Mouse (Mus musculus): ENCODE results near the gene Ikzf4.
A peak's percentile ranks its signal among the peaks of the same experiment; 100 is the strongest.
"Not testable (repeated sequence)": the region's sequence is repeated elsewhere in the genome, so short reads cannot be mapped to it uniquely, and the experiment has no call there.

The Ikzf4 gene

DNA sequence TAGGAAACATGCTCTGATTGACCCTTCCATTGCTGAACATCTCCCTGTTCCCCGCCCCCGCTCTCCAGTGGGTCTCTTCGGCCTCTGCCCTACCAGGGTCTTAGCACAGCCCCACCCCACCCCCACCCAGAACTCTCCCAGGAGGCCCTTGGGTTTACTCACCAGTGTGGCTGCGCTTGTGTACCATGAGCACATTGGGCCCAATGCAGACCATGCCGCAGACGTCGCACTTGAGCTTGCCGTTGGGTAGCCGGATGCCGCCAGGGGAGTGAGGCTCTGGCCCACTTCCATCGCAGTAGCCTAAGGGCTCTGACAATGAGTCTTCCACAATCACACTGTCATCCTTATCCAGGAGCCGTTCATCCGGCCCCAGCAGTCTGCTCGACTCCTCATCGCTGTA is 4.9 kb downstream of the Ikzf4 start:
- DNase-seq (ENCODE audit: low spot score in 2 of 2) = no peak

DNA sequence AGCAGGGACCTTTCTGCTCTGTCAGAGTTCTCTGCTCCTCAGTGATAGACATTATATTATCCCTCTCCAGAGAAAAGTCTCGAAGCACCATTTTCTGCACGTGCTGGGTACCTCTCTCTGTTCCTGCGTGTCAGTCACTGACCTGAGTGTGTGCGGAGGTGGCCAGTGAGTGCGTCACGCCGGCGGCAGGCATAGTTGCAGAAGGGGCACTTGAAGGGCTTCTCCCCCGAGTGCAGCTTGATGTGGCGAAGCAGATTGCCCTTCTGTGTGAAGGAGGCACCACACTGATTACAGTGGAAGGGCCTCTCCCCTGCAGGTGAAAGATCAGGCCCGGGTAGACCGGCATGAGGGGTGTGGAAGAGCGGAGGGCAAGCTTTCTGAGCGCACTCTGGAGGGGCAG is 5.8 kb downstream of the Ikzf4 start:
- no peak for DNase-seq (ENCODE audit: low spot score in 2 of 2)

DNA sequence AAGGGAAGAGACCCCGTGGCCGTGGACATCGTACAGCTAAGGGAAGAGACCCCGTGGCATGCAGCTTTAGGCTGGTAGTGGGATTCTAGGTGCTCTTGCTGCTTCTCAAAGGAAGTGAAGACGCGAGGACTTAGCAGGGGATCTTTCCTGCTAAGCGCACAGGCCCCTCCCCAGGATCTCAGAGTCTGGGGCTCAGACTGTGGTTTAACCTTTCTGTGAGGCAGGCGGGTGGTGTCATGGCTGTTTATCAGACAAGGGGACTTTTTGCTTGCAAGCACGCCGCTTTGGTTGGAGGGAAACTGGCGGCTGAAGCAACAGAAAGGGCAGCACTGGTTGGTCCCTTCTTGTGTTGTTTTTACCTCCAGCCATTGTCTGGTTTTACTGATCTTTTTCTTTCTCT is 8.8 kb downstream of the Ikzf4 start:
- DNase-seq (ENCODE audit: low spot score in 2 of 2) = no peak

DNA sequence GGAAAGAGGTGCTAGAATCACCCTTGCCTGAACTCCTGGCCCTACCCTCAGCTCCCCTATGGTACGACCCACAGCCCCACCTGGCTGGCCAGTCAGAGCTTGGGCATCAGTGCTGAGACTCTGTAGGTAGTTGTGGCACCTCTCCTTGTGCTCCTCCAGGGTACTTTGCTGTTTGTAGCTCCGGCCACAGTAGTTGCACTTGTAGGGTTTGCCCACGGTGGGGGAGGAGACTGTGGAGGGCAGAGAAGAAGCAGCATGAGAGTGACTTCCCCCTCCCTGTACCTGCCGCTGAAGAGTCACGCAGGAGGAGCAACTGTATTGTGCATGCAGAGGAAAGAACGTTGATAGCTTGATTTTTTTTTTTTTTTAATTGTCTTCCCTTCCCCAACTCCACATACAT is 9.2 kb downstream of the Ikzf4 start:
- DNase-seq (ENCODE audit: low spot score in 2 of 2) = no peak

DNA sequence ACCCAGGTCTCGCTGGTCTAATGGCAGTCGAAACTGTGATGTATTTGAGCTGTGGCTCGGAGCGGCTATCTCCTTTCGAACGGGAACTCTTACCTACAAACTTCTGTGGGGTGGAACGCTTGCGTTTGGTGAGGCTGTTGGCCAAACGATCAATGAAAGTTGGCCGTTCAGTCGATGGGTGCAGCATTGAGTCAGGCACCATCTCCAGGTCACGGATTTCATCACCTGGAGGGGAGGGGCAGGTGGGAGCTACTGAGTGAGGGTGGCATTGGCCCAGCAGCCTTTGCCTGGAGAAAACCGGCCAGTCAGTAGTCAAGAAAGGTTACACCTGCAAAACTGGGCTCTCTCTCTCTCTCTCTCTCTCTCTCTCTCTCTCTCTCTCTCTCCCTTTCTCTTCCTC is 10.1 kb downstream of the Ikzf4 start:
- DNase-seq (ENCODE audit: low spot score in 2 of 2) = no peak

DNA sequence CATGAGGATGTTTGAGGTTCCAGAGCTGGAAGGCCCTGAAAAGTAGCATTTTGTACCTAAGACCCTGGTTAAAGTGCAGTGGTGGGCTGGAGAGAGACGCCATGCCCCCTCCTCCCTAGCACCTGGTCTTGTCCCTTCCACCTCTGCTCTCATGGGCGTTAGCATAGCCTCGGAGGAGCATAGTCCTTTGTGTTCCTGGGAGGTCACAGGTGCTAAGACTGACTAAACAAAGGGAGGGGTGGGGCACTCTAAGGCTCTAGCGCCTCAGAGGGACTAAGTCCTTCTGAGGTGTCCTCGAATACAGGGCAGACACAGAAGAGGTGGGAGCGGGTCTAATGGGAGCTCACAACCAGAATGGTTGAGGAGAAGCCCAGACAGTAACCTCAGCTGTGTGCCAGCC is 14.2 kb downstream of the Ikzf4 start:
- no peak for DNase-seq (ENCODE audit: low spot score in 2 of 2)

DNA sequence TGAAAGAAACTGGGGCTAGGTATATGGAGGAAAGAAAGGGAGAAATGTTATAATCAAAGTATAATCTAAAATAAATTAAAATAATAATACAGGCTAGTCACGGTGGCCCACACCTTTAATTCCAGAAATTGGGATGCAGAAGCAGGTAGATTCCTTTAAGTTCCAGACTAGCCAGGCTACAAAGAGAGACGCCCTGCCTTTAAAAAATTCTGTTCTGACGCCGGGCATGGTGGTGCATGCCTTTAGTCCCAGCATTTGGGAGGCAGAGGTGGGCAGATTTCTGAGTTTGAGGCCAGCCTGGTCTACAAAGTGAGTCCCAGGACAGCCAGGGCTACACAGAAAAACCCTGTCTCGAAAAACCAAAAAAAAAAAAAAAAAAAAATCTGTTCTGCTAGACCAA is 15.5 kb downstream of the Ikzf4 start:
- not testable (repeated sequence) for DNase-seq (ENCODE audit: low spot score in 2 of 2)

DNA sequence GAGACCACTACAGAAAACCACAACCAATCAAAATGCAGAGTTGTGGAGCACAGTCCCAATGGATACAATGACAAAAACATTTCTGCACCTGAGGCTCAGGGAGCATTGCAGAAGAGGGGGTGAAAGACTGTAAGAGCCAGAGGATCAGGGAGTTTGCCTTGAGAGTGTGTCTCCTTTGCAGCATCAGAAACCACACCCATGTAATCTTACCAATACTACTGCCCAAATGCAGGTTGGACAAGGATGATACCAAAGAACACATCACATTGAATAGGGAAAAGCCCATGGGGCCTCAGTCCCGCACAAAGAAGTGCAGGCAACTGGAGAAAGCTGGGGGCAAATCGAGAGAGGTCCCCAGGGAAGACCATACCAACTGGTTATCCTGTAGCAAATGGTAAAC is 16.0 kb downstream of the Ikzf4 start:
- no peak for DNase-seq (ENCODE audit: low spot score in 2 of 2)

DNA sequence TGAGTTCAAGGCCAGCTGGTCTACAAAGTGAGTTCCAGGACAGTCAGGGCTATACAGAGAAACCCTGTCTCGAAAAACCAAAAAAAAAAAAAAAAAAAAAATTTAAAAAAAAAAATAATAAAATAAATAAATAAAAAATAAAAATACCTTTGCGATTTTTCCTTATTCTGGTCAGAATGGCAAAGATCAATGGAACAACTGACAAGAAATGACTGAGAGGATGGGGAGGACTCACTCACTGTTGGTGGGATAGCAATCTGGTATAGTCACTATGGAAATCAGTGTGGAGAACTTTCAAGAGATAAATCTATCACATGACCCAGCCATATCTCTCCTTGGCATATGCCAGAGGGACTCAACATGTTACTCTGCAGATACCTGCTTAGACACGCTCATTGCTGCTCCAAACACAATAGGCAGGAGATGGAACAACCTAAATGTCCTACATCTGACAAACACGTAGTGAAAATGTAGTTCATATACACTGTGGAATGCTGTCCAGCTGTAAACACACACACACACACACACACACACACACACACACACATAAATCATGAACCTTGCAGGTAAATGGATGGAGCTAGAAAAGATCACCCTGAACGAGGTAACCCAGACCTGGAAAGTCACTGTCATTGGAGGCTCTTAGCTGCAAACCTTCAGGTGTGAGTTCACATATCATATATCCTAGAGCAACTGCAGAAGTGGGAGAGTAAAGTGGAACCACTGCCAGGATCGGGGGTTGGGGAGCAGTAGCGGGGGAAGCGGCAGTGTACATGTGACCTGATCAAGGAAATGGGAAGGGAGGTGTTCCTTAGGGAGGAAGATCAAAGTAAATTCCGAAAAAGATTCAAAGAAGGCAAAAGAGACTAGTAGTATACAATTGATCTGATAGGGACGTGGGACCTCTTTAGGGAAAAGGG is 18.1 kb downstream of the Ikzf4 start:
- no peak for DNase-seq (ENCODE audit: low spot score in 2 of 2)

DNA sequence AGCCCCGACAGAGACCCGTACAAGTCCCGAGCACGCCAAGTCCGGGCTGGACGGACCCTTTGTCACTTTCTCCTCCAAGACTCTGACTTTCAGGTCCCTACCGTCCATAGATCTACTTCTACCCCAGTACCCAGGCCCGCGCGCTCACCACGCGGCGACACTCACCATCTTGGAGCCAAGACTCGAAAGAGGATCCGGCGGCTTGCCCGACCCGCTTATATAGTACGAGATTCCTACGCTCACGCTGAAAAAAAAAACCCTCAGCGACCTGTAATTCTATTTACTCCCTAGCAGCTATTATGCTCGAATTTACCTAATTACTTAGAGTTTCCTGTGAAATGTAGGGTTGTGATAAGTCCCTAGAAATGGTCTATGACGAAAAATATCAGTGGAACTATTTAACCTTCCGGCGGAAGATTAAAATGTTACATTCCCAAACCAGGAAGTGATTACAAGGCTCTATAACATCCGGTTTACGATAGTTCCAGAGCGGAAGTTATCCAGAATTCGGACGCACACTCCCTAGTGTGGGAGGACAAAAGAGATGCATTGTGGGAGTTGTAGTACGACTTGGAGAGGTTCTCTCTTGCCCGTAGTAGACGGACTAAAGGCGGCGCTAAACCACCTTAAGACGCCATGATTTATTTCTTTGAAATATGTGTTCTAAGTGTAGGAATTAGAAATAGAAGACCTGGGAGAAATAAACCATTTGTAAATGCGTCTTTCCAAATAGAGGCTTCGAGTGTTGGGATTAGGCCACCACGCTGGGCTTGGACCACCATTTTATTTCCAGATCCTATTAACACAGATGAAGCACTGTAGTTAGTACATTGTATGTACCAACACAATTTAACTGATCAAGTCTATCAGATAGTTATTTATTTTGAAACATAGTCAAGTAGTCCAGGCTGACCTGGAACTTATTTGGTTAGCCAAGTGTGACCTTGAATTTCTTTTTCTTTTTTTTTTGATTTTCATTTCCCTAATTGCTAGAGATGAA is 19.2 kb downstream of the Ikzf4 start, which contains the start of gene Rps26:
Gene Rps26 (minus strand): TSS at position 437 of the 1,000 bp plus-strand sequence.
- peak; percentile 84 to 97 for DNase-seq (ENCODE audit: low spot score in 2 of 2)

DNA sequence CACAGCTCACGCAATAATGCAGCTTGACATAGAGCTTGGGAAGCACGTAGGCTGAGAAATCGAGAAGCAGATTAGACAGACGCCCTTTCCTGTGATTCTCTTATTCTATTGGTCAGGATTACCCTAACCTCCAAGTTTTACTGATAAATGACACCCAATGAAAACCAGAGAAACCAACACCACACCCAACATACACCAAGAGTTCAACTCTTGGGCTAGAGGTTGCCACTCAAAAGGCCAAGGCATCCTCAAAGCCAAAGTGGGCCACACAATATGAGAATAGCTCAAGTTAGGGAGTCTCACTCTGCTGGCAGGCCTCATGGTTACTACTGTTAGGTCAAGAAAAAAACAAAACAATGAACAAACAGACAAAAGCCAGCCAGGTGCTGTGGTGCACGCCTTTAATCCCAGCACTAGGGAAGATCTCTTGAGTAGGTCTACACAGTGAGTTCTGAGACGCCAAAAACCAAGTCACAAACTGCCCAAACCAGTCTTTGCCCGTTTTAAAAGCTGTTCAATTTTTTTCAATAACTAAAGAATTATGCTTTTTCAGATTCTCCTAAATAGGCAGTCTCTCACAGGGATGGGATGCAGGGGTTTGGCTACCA is 20.4 kb downstream of the Ikzf4 start:
- no peak for DNase-seq (ENCODE audit: low spot score in 2 of 2)

DNA sequence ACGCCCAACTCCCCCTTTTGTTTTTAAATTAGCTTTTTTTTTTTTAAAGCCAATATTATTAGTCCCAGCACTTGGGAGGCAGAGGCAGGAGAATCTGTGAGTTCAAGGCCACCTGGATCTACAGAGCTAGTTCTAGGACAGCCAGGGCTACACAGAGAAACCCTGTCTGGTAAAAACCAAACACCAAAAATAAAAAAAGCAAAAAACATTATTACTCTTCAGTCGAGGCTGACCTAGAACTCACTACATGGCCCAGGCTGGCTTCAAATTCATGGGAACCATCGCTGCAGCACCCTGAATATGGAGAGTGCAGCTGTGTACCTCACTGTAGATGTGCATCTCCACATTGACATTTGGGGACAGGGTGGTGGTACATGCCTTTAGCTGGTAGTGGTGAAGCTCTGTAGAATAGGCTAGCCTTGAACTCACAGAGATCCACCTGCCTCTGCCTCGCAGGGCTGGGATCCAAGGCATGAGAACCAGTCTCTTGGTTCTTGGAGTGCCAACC is 22.6 kb downstream of the Ikzf4 start:
- not testable (repeated sequence) for DNase-seq (ENCODE audit: low spot score in 2 of 2)

DNA sequence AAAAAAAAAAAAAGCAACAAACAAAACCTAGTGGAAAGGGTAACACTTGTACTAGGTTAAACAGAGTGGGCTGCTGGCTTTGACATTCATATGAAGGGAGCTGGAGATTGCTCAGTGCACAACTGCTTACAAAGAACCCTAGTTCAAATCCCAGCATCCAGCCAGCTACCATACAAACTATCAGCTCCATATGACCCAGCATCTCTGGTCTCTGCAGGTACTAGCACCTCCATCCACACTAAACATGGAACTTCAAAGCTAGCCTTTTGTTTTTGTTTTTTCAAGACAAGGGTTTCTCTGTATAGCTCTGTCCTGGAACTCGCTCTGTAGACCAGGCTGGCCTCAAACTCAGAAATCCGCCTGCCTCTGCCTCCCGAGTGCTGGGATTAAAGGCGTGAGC is 23.1 kb downstream of the Ikzf4 start:
- DNase-seq (ENCODE audit: low spot score in 2 of 2) = no peak

DNA sequence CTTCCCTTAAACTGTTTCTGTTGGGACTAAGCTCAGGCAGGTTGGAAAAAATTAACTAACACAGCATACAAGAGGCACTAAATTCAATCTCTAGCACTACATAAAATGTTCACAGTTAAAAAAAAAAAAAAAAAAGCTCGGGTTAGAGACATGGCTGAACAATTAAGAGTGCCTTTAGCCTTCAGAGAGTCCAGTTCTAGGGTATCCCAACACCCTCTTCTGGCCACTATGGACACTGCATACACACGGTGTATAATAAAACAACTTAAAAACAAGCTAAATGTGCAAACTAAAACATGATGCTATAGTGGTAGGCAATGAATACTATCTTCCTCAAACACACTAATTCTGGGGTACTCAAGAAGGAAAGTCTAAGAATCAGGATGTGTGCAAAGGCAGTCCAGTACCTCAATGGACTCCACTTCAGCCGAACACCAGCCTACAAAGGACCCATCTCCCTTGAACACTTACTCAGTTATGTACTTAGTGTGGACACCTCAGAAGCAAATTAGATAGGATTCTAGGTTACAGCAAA is 23.7 kb downstream of the Ikzf4 start:
- no peak for DNase-seq (ENCODE audit: low spot score in 2 of 2)

DNA sequence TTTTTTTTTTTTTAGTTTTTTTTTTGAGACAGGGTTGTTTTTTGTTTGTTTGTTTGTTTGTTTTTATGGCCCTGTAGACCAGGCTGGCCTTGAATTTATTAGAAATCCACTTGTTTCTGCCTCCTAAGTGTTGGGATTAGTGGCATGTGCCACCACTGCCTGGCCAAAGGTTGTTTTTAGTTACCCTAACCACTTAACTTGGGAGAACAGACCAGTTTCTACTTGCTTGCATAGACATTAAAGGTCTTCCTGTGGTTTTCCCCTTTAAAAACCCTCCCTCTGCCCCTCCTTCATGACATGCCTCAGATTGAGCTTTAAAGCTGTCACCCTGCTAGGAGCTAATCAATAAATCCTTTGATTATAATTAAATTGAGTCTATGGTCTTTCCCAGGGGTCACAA is 25.6 kb downstream of the Ikzf4 start:
- DNase-seq (ENCODE audit: low spot score in 2 of 2) = no peak

DNA sequence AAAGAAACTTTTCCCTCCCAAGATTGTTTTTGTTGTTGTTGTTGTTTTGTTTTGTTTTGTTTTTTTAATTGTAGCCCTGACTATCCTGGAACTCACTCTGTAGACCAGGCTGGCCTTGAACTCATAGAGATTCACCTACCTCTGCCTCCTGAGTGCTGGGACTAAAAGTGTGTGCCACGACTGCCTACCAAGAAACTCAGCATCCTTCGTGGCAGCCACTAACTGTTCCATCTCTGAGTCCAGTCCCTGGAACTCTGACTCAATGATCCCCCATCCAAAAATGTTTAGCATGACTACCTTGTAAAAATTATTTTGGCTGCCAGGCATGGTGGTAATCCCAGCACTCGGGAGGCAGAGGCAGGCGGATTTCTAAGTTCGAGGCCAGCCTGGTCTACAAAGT is 26.6 kb downstream of the Ikzf4 start:
- DNase-seq (ENCODE audit: low spot score in 2 of 2) = not testable (repeated sequence)

DNA sequence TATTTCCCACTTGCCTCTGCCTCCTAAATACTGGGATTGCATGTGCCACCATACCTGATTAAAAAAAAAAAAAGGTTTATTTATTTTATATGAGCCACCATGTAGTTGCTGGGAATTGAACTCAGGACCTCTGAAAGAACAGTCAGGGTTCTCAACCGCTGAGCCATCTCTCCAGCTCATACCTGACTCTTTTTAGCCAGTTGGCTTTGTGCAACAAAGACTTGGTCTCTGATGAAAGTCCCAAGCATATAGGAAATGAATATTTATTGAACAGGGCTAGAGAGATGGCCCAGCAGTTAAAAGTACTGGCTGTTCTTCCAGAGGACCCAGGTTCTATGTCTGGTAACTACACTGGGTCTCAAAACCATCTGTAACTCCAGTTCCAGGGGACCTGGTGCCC is 27.2 kb downstream of the Ikzf4 start:
- no peak for DNase-seq (ENCODE audit: low spot score in 2 of 2)

DNA sequence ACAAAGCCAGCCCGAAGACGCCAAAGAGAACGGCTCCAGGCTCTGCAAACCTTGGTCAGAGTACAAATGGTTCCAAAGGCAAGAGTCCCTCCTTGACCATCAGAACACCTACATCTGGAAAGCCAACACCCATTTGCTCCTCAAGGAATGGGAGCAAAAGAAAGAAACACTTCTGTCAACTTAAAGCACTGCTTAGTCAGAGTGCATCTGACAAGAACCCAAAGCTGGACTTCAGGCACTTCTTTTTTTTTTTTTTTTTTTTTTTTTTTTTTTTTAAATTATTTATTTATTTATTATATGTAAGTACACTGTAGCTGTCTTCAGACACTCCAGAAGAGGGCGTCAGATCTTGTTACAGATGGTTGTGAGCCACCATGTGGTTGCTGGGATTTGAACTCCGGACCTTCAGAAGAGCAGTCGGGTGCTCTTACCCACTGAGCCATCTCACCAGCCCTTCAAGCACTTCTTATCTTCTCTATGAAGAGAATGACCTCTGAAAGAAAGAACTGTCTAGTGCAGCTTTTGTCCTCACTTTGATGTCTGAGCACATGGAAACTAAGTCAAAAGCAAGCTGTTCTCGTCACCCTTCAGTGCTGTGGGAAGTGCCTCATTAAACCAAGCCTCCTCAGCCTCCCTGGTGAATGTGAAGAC is 29.9 kb downstream of the Ikzf4 start:
- not testable (repeated sequence) for DNase-seq (ENCODE audit: low spot score in 2 of 2)

DNA sequence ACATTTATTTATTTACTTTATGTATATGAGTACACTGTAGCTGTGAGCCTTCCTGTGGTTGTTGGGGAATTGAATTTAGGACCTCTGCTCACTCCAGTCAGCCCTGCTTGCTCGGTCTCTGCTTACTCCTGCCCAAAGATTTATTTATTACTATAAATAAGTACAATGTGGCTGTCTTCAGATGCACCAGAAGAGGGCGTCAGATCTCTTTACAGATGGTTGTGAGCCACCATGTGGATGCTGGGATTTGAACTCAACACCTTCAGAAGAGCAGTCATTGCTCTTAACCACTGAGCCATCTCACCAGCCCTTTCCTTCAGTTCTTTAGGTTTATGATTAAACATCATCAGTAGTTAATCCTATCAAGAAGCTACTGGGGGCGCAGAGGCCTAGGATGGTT is 30.9 kb downstream of the Ikzf4 start:
- DNase-seq (ENCODE audit: low spot score in 2 of 2) = no peak

DNA sequence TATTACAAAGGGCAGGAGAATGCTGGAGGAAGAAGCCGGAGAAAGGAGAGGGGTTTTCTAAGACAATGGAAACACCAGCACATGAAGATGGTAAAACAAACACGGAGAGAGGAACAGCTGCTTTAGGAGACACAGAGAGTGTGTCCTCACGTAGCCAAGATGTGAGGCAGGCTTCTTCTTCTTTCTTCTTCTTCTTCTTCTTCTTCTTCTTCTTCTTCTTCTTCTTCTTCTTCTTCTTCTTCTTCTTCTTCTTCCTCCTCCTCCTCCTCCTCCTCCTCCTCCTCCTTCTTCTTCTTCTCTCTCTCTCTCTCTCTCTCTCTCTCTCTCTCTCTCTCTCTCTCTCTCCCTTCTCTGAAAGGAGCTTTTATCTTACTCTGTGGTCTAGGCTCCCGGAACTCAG is 32.0 kb downstream of the Ikzf4 start:
- DNase-seq (ENCODE audit: low spot score in 2 of 2) = not testable (repeated sequence)

DNA sequence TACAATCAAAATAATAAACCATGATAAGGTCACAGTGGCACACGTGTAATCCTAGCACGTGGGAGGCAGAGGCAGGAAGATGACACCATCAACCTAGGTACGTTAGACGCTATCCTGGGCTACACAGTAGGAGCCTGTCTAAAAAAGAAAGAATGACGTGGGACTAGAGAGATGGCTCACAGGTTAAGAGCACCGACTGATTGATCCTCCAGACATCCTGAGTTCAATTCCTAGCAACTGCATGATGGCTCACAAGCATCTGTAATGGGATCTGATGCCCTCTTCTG is 32.7 kb downstream of the Ikzf4 start:
- DNase-seq (ENCODE audit: low spot score in 2 of 2) = no peak
